Mouse (Mus musculus) lung, postnatal 25 days (tissue): ENCODE measurements at regions not wholly inside any gene's neighbourhood (a gene's known extent, or its start where the extent isn't known, plus 50 kb on each side); places are given as distances from the start of the nearest gene placed in this dataset.

Experiments
- DNase-seq: peaks from one replicate; pipeline ENCODE4 v3.0.0; 2022; ENCODE audit warnings: low spot score

GRCm38 (mm10) chr4:98282275-98282674 is 100.8 kb downstream of the Tm2d1 start:
- DNase-seq = no peak

- DNase-seq = no peak
Measured at GRCm38 (mm10) chr4:98258336-98258735, 124.8 kb downstream of the Tm2d1 start.

GRCm38 (mm10) chr4:98257711-98258110 is 125.4 kb downstream of the Tm2d1 start:
- DNase-seq = peak; percentile 68

- peak; percentile 46 for DNase-seq
Measured at GRCm38 (mm10) chr4:98254856-98255853, 128.0 kb downstream of the Tm2d1 start.

- peak; percentile 20 for DNase-seq
Measured at GRCm38 (mm10) chr4:98243941-98244929, 138.9 kb downstream of the Tm2d1 start.

- peak; percentile 27 for DNase-seq
Measured at GRCm38 (mm10) chr4:98243502-98243901, 139.6 kb downstream of the Tm2d1 start.

- no peak for DNase-seq
Measured at GRCm38 (mm10) chr4:98241921-98242320, 141.2 kb downstream of the Tm2d1 start.

- no peak for DNase-seq
Measured at GRCm38 (mm10) chr4:98240289-98240688, 142.8 kb downstream of the Tm2d1 start.

- no peak for DNase-seq
Measured at GRCm38 (mm10) chr4:98238075-98238474, 145.0 kb downstream of the Tm2d1 start.

- DNase-seq = no peak
Measured at GRCm38 (mm10) chr4:98237475-98237874, 145.6 kb downstream of the Tm2d1 start.

GRCm38 (mm10) chr4:98236006-98236783 is 146.9 kb downstream of the Tm2d1 start:
- DNase-seq = peak; percentile 82

GRCm38 (mm10) chr4:98228193-98228592 is 154.9 kb downstream of the Tm2d1 start:
- DNase-seq = no peak

- no peak for DNase-seq
Measured at GRCm38 (mm10) chr4:98224366-98224765, 158.7 kb downstream of the Tm2d1 start.

- no peak for DNase-seq
Measured at GRCm38 (mm10) chr4:98223429-98223828, 159.7 kb downstream of the Tm2d1 start.

- DNase-seq = peak; percentile 55
Measured at GRCm38 (mm10) chr4:98221566-98221965, 161.5 kb downstream of the Tm2d1 start.

- DNase-seq = no peak
Measured at GRCm38 (mm10) chr4:98215218-98215617, 167.9 kb downstream of the Tm2d1 start.

- no peak for DNase-seq
Measured at GRCm38 (mm10) chr4:98207446-98207845, 175.7 kb downstream of the Tm2d1 start.

GRCm38 (mm10) chr4:98206245-98206970 is 176.7 kb downstream of the Tm2d1 start:
- no peak for DNase-seq

GRCm38 (mm10) chr4:98203129-98203528 is 180.0 kb downstream of the Tm2d1 start:
- no peak for DNase-seq

- no peak for DNase-seq
Measured at GRCm38 (mm10) chr4:98202232-98202631, 180.9 kb downstream of the Tm2d1 start.

GRCm38 (mm10) chr4:98201102-98201501 is 182.0 kb downstream of the Tm2d1 start:
- peak; percentile 36 for DNase-seq
